Mouse (Mus musculus) Patski (cell line): ENCODE measurements around the gene Stk40. TPM values are rescaled to one million over a fixed set of nuclear protein-coding genes. Genes with fewer than 3 reads are reported as not detected.
A peak's percentile ranks its signal among the peaks of the same experiment; 100 is the strongest.

Experiments used
- ATAC-seq: fragments of 100-300 bp; one replicate; pipeline ENCODE4 v1.8.0; 2021
- CTCF ChIA-PET: fragments of 350-600 bp; sonication (Branson Sonifier 250); formaldehyde crosslinking; loops from one replicate; lab custom pipeline; 2022; ENCODE audit warnings: inconsistent platforms; lab: Charles Lee
- POLR2A ChIA-PET: fragments of 350-600 bp; sonication (Branson Sonifier 250); formaldehyde crosslinking; loops from one replicate; lab custom pipeline; 2022; ENCODE audit warnings: antibody characterized with exemption, inconsistent platforms; lab: Charles Lee
- DNase-seq: peaks from one replicate; pipeline ENCODE4 v3.0.0-alpha.2; 2011; ENCODE audit warnings: low read depth, low spot score
- H3K27me3 ChIP-seq: fragments of 371-371 bp; one replicate; pipeline ENCODE4 v1.5.1; 2021
- CTCF ChIP-seq: fragments of 100-300 bp; IDR thresholded peaks from one replicate; pipeline ENCODE4 v1.5.1; 2021
- in situ Hi-C: fragments of 300-500 bp; cut with MboI; formaldehyde crosslinking; loops from 3 replicates; pipeline ENCODE4 v1.11.1; 2018; ENCODE audit warnings: low pct_unique_long_range_greater_than_20kb, mixed read lengths
- polyA plus RNA-seq: library from polyadenylated mRNA; unstranded; gene quantifications from one replicate; pipeline ENCODE4 v1.2.3, GENCODE M21; 2021

The Stk40 gene
- polyA plus RNA-seq, 1 experiment from 2014 or later = 11.8 TPM

GRCm38 (mm10) chr4:126181170-126181957 is 77.6 kb downstream of the Stk40 start:
- ChIA-PET POLR2A (interaction anchor here (0.7 kb wide), 1 partner anchor 81 kb away, joined by 3 read pairs; no protein-coding TSS in a partner anchor), CTCF (interaction anchor here (1.3 to 1.6 kb wide), 4 partner anchors 12 to 70 kb away, joined by 4 to 10 read pairs (median 4); no protein-coding TSS in a partner anchor)
- no peaks in the 10 kb centered on the region for H3K27me3 ChIP-seq
- DNase-seq (no peak), ATAC-seq (no peak)
- in situ Hi-C loops = no loop called here
- peak; percentile 73 for TF ChIP-seq CTCF

- ATAC-seq (no peak), DNase-seq (no peak)
- H3K27me3 ChIP-seq = no peaks in the 10 kb centered on the region
- in situ Hi-C loops = no loop called here
- POLR2A ChIA-PET = interaction anchor here (0.6 to 1.0 kb wide), 2 partner anchors 14 to 29 kb away, joined by 3 read pairs; no protein-coding TSS in a partner anchor
- CTCF ChIA-PET = interaction anchor here (0.9 to 1.1 kb wide), 2 partner anchors 9 to 56 kb away, joined by 3 to 4 read pairs; no protein-coding TSS in a partner anchor
- TF ChIP-seq CTCF = no peak
Observed at GRCm38 (mm10) chr4:126183034-126183433, 79.3 kb downstream of the Stk40 start.

GRCm38 (mm10) chr4:126187096-126187495 is 83.3 kb downstream of the Stk40 start:
- TF ChIP-seq CTCF = no peak
- ATAC-seq (no peak), DNase-seq (no peak)
- POLR2A ChIA-PET = no interaction called here
- CTCF ChIA-PET = no interaction called here
- no peaks in the 10 kb centered on the region for H3K27me3 ChIP-seq
- in situ Hi-C loops = no loop called here

Other genes with a start within 250 kb of the Stk40 start
- not detected for gene Csf3r, start 79.4 kb upstream of the Stk40 start, polyA plus RNA-seq
- 56.7 TPM for gene Mrps15, start 57.0 kb upstream of the Stk40 start, polyA plus RNA-seq
- 13.5 TPM for gene Oscp1, start 45.4 kb upstream of the Stk40 start, polyA plus RNA-seq
- gene Lsm10, start 7.3 kb upstream of the Stk40 start, polyA plus RNA-seq = 30.7 TPM
- gene Eva1b, start 43.8 kb downstream of the Stk40 start, polyA plus RNA-seq = 62.2 TPM
- 0.54 TPM for gene Sh3d21, start 59.5 kb downstream of the Stk40 start, polyA plus RNA-seq
- 141 TPM for gene Thrap3, start 98.8 kb downstream of the Stk40 start, polyA plus RNA-seq
- 94.1 TPM for gene Map7d1, start 152.4 kb downstream of the Stk40 start, polyA plus RNA-seq
- 71.6 TPM for gene Trappc3, start 158.4 kb downstream of the Stk40 start, polyA plus RNA-seq
- gene Col8a2, start 182.8 kb downstream of the Stk40 start, polyA plus RNA-seq = 0.13 TPM
- gene Adprhl2, start 217.7 kb downstream of the Stk40 start, polyA plus RNA-seq = 32.5 TPM
- 0.14 TPM for gene Tekt2, start 221.7 kb downstream of the Stk40 start, polyA plus RNA-seq